Mouse (Mus musculus): ENCODE measurements at regions not wholly inside any gene's neighbourhood (a gene's known extent, or its start where the extent isn't known, plus 50 kb on each side); places are given as distances from the start of the nearest gene placed in this dataset.
"Not testable (repeated sequence)": the region's sequence is repeated elsewhere in the genome, so short reads cannot be mapped to it uniquely, and the experiment has no call there.

GRCm38 (mm10) chr16:30190935-30191514 lies 76.3 kb downstream of the Cpn2 start:
- DNase-seq (ENCODE audit: low spot score) = no peak

- no peak for DNase-seq (ENCODE audit: low spot score)
Observed at GRCm38 (mm10) chr16:30193294-30194261, 73.7 kb downstream of the Cpn2 start.

- DNase-seq (ENCODE audit: low spot score) = no peak
Observed at GRCm38 (mm10) chr16:30194836-30195235, 72.5 kb downstream of the Cpn2 start.

GRCm38 (mm10) chr16:30195859-30196258 lies 71.4 kb downstream of the Cpn2 start:
- not testable (repeated sequence) for DNase-seq (ENCODE audit: low spot score)

GRCm38 (mm10) chr16:30197351-30197750 lies 69.9 kb downstream of the Cpn2 start:
- no peak for DNase-seq (ENCODE audit: low spot score)

- DNase-seq (ENCODE audit: low spot score) = no peak
Observed at GRCm38 (mm10) chr16:30199836-30200235, 67.5 kb downstream of the Cpn2 start.

- no peak for DNase-seq (ENCODE audit: low spot score)
Observed at GRCm38 (mm10) chr16:30204144-30204543, 63.2 kb downstream of the Cpn2 start.

- no peak for DNase-seq (ENCODE audit: low spot score)
Observed at GRCm38 (mm10) chr16:30205314-30205815, 61.9 kb downstream of the Cpn2 start.

GRCm38 (mm10) chr16:30205816-30206356 lies 61.4 kb downstream of the Cpn2 start:
- DNase-seq (ENCODE audit: low spot score) = no peak
